Mouse (Mus musculus): ENCODE measurements around the gene Nfib. TPM values are rescaled to one million over a fixed set of nuclear protein-coding genes. Genes with fewer than 3 reads are reported as not detected.

Gene Nfib
- total RNA-seq, 1 experiment from 2014 or later: 0.10 TPM

DNA sequence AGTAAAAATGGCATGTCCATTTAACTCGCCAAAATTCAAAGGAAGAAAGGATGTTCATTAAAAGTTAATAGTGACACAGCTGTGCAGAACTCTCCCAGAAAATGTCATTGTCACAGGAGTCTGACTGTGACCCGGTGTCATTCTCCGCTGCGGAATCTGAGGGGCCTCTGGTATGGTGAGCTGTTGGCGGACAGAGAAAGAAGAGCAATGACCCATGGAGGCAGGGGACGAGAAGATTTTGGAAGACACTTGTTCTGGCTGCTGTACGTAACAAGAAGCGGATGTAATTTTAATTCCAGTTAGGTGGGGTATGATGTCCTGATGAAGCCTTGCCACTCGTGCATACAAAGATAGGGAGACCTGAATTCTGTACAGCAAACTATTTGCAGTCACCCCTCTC, 120.0 kb downstream of the Nfib start:
- ATAC-seq (replicated peaks in 1 of 2; ENCODE audit: insufficient read depth in 1 of 2, low FRiP score in 2 of 2, low TSS enrichment in 1 of 2, low read depth in 1 of 2, poor library complexity in 2 of 2, severe bottlenecking in 2 of 2): no peak

DNA sequence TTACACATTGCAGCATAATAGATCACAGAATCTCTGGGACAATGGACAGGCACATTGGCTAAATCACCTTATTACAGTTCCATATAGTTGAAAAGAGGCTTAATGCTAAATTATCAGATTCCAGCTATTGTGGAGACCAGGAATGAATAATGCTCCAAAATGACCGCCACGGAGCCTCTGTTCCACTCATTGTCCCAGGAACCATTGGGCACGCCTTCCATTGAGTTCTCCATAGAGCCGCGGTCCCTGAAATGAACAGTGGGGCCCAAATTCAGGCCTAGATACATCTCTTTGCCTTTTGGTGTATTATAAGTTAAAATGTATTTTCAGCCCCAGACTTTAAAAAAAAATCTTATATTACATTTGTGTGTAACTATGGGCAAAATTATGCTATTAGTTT, 120.5 kb downstream of the Nfib start:
- no peak for ATAC-seq (replicated peaks in 1 of 2; ENCODE audit: insufficient read depth in 1 of 2, low FRiP score in 2 of 2, low TSS enrichment in 1 of 2, low read depth in 1 of 2, poor library complexity in 2 of 2, severe bottlenecking in 2 of 2)

DNA sequence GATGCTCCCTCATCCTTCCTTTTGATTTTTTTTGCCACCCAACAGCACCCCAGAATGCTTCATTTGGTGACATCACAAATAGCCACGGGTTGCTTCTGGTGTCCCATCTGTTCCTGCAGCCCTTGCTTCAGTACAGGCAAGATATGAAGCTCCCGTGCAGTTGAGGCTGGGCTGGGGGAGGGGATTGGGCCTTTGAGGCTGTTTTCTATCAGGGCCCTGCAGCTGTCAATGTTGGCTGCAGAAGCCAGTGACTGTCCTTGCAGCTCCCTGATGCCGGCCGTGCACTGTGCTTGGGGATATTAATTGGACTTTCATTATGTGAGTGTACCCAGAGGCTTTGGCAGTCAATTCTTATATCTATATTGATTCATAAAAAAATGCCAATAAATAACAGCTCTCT, 121.0 kb downstream of the Nfib start:
- no peak for ATAC-seq (replicated peaks in 1 of 2; ENCODE audit: insufficient read depth in 1 of 2, low FRiP score in 2 of 2, low TSS enrichment in 1 of 2, low read depth in 1 of 2, poor library complexity in 2 of 2, severe bottlenecking in 2 of 2)

DNA sequence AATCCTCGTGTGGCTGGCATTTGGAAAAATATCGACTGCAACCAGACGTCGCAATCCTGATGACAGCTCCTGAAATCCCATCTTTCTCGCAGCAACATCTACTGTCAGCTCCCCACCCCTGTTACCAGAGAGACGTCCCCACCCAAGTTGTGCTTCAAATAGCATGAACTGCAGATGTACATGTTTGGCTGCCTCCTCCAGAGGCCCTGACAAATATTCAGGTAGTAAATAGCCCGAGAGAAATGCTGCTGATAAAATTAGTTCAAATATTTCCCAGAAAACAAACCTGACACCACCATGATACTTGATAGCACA, 132.3 kb downstream of the Nfib start:
- ATAC-seq (replicated peaks in 1 of 2; ENCODE audit: insufficient read depth in 1 of 2, low FRiP score in 2 of 2, low TSS enrichment in 1 of 2, low read depth in 1 of 2, poor library complexity in 2 of 2, severe bottlenecking in 2 of 2): no peak

DNA sequence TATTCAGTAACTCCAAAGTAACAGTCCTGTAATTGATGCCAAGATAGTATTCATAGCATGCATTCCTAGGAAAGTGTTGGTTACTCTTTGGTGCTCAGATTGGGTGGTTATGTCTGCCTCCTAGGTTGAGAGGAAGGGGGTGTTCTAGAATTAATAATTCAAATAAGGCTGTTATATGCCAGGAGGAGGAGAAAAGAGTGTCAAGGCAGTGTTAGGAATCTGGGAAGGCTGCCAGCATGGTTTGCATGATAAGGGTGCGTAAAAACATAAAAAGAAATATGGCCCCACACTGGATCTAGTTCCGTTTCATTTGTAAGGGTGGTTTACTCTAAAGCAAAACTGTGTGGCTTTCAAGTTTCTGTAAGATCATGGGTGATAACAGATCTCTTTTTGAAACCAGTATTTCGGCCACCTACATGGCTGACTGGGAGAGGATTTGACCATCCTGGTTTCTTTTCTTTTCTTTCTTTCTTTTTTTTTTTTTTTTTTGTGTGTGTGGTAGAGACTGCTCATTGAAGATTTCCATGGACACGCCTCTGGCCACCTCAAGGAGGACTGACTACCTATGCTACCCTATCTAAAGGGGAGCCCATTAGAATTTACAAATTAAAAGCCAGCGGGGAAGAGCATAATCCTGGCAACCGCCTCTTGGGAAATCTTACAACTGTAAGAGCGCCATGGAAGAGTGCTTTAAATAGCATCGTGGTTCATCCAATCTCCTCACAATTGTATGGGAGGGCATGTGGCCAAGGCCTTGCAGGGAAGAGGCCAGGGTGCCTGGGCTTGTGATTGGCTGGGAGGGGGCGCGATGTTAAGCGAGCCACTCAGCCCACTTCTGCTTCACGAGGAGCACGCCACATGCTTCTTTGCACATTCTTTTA, 132.9 kb downstream of the Nfib start:
- no peak for ATAC-seq (replicated peaks in 1 of 2; ENCODE audit: insufficient read depth in 1 of 2, low FRiP score in 2 of 2, low TSS enrichment in 1 of 2, low read depth in 1 of 2, poor library complexity in 2 of 2, severe bottlenecking in 2 of 2)

DNA sequence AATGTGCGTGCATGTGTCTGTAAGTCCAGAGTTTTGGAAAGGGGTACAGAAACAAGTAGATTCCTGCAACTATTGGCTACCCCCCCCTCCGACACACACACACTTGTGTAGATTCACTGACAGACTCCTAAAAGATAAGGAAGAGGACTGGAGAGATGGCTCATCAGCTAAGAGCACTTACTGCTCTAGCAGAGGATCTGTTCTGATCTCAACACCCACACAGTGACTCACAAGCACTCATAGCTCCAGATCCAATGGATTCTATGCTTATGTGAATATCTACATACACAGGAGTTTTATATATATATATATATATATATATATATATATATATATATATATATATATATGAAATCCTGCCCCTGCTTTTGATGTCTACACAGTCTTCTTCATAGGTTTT, 146.7 kb downstream of the Nfib start:
- no peak for ATAC-seq (replicated peaks in 1 of 2; ENCODE audit: insufficient read depth in 1 of 2, low FRiP score in 2 of 2, low TSS enrichment in 1 of 2, low read depth in 1 of 2, poor library complexity in 2 of 2, severe bottlenecking in 2 of 2)

DNA sequence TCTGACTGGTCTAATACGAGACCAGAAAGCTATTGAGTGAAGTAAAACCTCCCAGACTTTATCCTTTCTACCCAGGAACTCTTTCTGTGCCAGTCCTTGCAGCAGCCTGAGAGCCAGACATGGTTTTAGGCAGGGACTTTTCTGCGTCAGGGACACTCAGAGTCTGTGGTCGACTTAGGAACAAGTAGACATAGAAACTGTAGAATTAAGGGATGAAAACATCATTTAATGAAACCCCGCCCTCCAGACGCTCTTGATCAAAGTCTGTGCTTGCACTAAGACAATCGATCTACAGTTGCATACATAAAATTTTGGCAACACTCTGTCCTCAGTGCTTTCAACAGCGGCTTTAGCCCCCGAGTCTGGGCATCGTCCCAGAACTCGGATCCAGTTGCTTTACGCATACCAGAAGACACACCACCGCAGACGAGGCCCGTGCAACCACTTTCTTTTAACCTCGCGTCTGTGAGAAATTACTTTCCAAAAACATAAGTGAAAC, 149.8 kb downstream of the Nfib start:
- no peak for ATAC-seq (replicated peaks in 1 of 2; ENCODE audit: insufficient read depth in 1 of 2, low FRiP score in 2 of 2, low TSS enrichment in 1 of 2, low read depth in 1 of 2, poor library complexity in 2 of 2, severe bottlenecking in 2 of 2)

DNA sequence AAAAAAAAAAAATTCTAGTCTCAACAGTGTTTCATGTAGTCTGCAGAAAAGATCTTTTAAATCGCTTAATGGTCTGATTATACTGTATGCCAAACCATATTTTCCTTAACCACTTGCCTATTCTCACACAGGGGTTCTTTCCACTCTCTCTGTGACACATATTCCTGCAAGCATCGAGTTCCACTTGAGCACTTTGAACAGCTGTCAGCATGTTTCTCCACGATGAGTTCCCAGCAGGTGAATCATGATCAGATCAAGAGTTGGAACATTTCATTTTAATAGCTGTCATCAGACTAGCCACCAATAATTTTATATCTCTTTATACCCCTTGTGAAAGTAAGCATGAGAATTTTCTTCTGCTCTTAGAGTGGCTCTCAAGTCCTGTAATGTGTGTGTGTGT, 151.9 kb downstream of the Nfib start:
- ATAC-seq (replicated peaks in 1 of 2; ENCODE audit: insufficient read depth in 1 of 2, low FRiP score in 2 of 2, low TSS enrichment in 1 of 2, low read depth in 1 of 2, poor library complexity in 2 of 2, severe bottlenecking in 2 of 2): no peak

- no peak for ATAC-seq (replicated peaks in 1 of 2; ENCODE audit: insufficient read depth in 1 of 2, low FRiP score in 2 of 2, low TSS enrichment in 1 of 2, low read depth in 1 of 2, poor library complexity in 2 of 2, severe bottlenecking in 2 of 2)
These were observed 153.3 kb downstream of the Nfib start for GRCm38 (mm10) chr4:82552238-82552637.

DNA sequence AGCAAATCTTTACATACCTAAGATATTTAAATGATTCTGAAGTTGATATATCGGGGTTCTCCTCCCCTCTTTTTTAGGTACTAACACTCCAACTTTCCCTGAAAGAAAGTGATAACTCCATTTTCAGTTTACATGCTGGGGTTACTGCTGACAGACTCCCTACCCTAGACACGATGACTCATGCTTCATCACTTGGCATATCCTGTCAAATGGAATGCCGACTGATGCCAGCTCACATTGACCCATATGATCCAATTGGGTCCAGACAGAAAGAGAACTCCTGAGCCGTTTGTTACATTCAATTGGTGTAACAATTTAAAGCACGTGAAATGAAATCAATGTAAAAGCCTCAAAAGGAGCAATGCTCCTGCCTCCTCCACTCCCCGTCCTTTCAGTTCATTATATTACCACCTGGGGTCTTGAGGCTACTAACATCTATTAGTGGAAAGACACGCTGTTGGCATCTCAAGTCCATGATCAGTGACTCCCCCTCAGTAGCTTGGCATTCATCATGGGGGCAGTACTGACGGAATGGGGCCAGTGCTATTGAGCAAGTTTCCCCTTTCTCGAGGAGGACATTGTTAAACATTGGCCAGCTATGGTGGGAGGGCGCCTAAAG, 155.7 kb downstream of the Nfib start:
- ATAC-seq (replicated peaks in 1 of 2; ENCODE audit: insufficient read depth in 1 of 2, low FRiP score in 2 of 2, low TSS enrichment in 1 of 2, low read depth in 1 of 2, poor library complexity in 2 of 2, severe bottlenecking in 2 of 2): no peak

GRCm38 (mm10) chr4:82548247-82548646, 157.3 kb downstream of the Nfib start:
- no peak for ATAC-seq (replicated peaks in 1 of 2; ENCODE audit: insufficient read depth in 1 of 2, low FRiP score in 2 of 2, low TSS enrichment in 1 of 2, low read depth in 1 of 2, poor library complexity in 2 of 2, severe bottlenecking in 2 of 2)

DNA sequence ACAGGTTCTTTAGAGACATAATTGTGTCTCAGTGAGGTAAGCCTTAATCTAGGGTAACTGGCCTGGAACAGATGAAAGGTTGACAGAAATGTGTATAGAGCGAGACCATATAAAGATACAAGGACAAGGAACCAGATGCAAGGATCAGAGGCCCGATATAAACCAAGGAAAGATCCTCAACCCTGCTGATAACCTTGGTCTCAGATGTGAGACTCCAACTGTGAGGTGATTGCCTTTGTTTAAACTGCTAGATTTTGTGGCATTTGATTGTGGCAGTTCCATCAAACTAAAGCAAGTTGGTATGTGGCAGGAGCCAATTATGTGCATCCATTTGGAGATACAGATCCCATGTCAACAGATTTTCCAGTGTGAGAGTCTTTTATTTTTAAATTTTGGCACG, 161.6 kb downstream of the Nfib start:
- no peak for ATAC-seq (replicated peaks in 1 of 2; ENCODE audit: insufficient read depth in 1 of 2, low FRiP score in 2 of 2, low TSS enrichment in 1 of 2, low read depth in 1 of 2, poor library complexity in 2 of 2, severe bottlenecking in 2 of 2)

- no peak for ATAC-seq (replicated peaks in 1 of 2; ENCODE audit: insufficient read depth in 1 of 2, low FRiP score in 2 of 2, low TSS enrichment in 1 of 2, low read depth in 1 of 2, poor library complexity in 2 of 2, severe bottlenecking in 2 of 2)
These were observed 162.2 kb downstream of the Nfib start for GRCm38 (mm10) chr4:82543398-82543740.

DNA sequence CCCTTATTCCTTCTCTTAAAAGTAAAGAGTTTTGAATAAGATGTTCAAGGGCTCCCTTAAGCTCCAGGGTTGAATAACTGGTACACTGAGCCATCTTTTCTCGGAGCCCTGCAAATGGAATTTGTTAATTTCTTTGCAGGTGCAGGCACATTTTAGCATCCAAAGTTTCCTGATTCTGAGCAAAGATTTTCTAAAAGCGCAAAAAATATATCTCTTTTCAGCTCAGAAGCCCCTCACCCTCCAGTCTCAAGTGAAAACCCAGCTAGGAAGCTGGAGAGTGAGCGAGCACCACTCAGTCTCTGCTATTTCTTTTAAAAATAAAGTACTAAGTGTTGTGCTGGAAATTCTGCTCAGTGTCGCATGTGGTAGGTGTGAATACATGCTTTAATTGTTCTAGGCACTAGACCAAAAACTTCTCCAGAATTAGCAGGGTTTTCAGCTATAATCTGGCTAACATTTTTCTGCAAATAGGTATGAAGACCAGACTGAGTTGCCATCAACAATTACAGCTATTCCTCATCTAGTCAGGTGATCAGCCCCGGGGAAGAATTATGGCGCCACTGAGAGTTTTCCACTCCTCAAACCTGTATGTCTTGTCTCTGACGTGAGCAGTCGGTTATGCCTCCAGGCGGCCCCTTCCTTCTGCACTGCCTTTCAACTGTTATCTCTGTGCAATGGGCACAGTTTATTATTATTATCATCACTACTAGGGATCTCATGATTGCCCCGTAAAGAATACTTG, 162.7 kb downstream of the Nfib start:
- ATAC-seq (replicated peaks in 1 of 2; ENCODE audit: insufficient read depth in 1 of 2, low FRiP score in 2 of 2, low TSS enrichment in 1 of 2, low read depth in 1 of 2, poor library complexity in 2 of 2, severe bottlenecking in 2 of 2): no peak

DNA sequence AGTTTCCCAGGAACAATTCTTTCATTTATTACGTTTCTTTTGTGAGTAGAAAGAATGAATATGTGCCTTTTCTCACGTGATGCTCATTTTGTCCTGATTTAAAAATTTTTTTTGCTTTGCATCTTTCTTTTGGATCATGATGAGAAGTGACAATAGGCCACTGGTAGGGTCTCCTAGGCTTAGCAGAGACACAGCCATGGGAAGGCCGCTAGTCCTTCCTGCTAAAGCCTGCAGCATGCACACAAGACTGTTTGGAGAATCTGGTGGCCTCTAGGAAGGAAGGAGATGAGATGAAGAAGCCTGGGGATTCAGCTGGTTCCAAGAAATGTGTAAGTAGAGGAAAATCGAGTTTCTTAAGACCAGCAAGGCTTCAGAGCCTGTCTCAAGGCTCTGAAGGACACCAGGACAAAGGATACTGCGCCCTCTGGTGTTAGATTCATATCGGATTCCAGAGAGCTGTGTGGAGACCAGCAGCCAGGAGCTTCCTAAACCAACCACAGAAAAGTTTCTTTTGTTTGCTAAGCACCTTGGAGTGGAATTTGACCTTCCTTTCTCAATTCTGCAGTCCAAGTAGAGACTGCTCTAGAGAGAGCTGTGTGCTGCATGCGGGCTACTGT, 163.5 kb downstream of the Nfib start:
- ATAC-seq (replicated peaks in 1 of 2; ENCODE audit: insufficient read depth in 1 of 2, low FRiP score in 2 of 2, low TSS enrichment in 1 of 2, low read depth in 1 of 2, poor library complexity in 2 of 2, severe bottlenecking in 2 of 2): peak; percentile 63 to 68

GRCm38 (mm10) chr4:82540466-82540990, 165.0 kb downstream of the Nfib start:
- no peak for ATAC-seq (replicated peaks in 1 of 2; ENCODE audit: insufficient read depth in 1 of 2, low FRiP score in 2 of 2, low TSS enrichment in 1 of 2, low read depth in 1 of 2, poor library complexity in 2 of 2, severe bottlenecking in 2 of 2)

DNA sequence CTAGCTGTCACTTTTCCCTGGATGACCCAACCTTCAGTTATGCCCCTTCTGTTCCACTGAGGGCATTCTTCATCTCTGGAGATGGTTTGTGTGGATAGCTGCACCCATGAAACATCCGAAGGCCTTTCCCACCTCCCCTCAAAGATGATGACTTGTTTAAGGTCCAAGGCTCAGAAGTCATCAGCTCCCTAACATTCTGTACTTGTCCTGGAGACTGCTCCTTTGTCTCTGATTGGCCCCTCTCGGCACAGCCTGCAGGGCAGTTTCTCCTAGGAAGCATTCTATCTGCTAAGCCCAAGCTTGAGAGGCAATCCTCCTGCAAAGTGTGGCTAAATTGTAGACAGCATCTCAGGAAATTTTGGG, 165.5 kb downstream of the Nfib start:
- no peak for ATAC-seq (replicated peaks in 1 of 2; ENCODE audit: insufficient read depth in 1 of 2, low FRiP score in 2 of 2, low TSS enrichment in 1 of 2, low read depth in 1 of 2, poor library complexity in 2 of 2, severe bottlenecking in 2 of 2)
